1 mouse cellular context compared by ENCODE assay signal in the genomic region with DNA sequence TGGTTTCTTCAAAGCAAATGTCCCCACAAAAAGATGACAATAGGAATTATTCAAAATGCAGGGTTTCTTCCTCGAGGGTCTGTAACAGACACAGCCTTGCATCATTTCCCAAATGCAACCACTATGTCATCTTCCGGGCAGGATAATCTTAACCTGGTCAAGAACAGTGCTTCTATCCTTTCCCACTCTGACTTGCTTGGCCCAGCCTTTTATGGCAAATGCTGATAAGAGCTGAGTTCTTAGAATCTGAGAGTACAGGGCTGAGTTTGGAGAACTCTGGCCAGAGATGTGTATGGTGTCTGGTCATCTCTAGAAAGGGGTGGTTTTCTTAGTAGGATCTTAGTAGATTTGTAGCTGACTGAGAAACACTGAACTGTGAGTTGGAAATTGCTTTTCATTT.
TF ChIP-seq lines count a peak whose summit lies in the region.

No protein-coding gene starts in this region.

TF ChIP-seq in MEL, 35 proteins besides CTCF, POLR2A, EP300 and RAD21 (continued from another document):
- TF ChIP-seq MXI1 (IDR thresholded peaks at IDR 0.05; ENCODE audit: low read depth, low read length) = no peak; the same call in 1 of the 2 replicates
- TF ChIP-seq GABPA (IDR thresholded peaks at IDR 0.05; ENCODE audit: low read depth, low read length) = no peak
- TF ChIP-seq E2F4 (IDR thresholded peaks at IDR 0.05; ENCODE audit: borderline replicate concordance, low read depth, low read length) = no peak
- TF ChIP-seq CHD2 (IDR thresholded peaks at IDR 0.05; ENCODE audit: low read length) = no peak
- TF ChIP-seq HCFC1 (IDR thresholded peaks at IDR 0.05; ENCODE audit: low read depth, low read length) = 0 out of 2 replicates have a peak, but pooled peaks have one; percentile 13
- TF ChIP-seq SMC3 (IDR thresholded peaks at IDR 0.05; ENCODE audit: low read depth, low read length) = no peak
- TF ChIP-seq GATA1 (IDR thresholded peaks at IDR 0.05; ENCODE audit: low read depth, low read length) = peak; percentile 93
- TF ChIP-seq TAL1 (IDR thresholded peaks at IDR 0.05; ENCODE audit: low read length) = peak; percentile 85
- no peak for TF ChIP-seq NELFE (IDR thresholded peaks at IDR 0.05; ENCODE audit: low read depth, low read length)
- no peak for TF ChIP-seq POLR2AphosphoS5 (IDR thresholded peaks at IDR 0.05; ENCODE audit: borderline replicate concordance, low read depth, low read length)
- TF ChIP-seq POLR2AphosphoS2 (IDR thresholded peaks at IDR 0.05; ENCODE audit: low read length) = peak; percentile 88
- peak; percentile 79 for TF ChIP-seq TBP (IDR thresholded peaks at IDR 0.05; ENCODE audit: low read depth, low read length)
- no peak for TF ChIP-seq KAT2A (conservative IDR thresholded peaks at IDR 0.05; ENCODE audit: low read depth, low read length)
- TF ChIP-seq JUND (IDR thresholded peaks at IDR 0.05; ENCODE audit: low read depth, low read length) = no peak
- TF ChIP-seq MAFK (IDR thresholded peaks at IDR 0.05; ENCODE audit: borderline replicate concordance, low read depth, low read length) = no peak
- TF ChIP-seq ZMIZ1 (IDR thresholded peaks at IDR 0.05; ENCODE audit: low read depth, low read length) = 0 out of 2 replicates have a peak, but pooled peaks have one; percentile 42
- TF ChIP-seq MAX (IDR thresholded peaks at IDR 0.05; ENCODE audit: low read length) = no peak
- TF ChIP-seq ZC3H11A (IDR thresholded peaks at IDR 0.05; ENCODE audit: low read depth, low read length) = no peak
- no peak for TF ChIP-seq CHD1 (IDR thresholded peaks at IDR 0.05; ENCODE audit: low read depth, low read length)
- no peak for TF ChIP-seq ELF1 (IDR thresholded peaks at IDR 0.05; ENCODE audit: low read depth, low read length)
- TF ChIP-seq MEF2A (IDR thresholded peaks at IDR 0.05; ENCODE audit: extremely low read depth, insufficient replicate concordance, low read depth, low read length, poor library complexity, severe bottlenecking) = peak; percentile 43; the same call in 1 of the 2 replicates
- no peak for TF ChIP-seq ZNF384 (IDR thresholded peaks at IDR 0.05; ENCODE audit: low read depth, low read length)
- TF ChIP-seq NRF1 (IDR thresholded peaks at IDR 0.05; ENCODE audit: insufficient read depth, low read depth, low read length, poor library complexity, severe bottlenecking) = no peak
- TF ChIP-seq MYB (IDR thresholded peaks at IDR 0.05; ENCODE audit: low read depth, low read length) = no peak
- TF ChIP-seq UBTF (IDR thresholded peaks at IDR 0.05; ENCODE audit: borderline replicate concordance, insufficient read depth, low read depth, low read length) = no peak
- TF ChIP-seq ETS1 (IDR thresholded peaks at IDR 0.05; ENCODE audit: low read depth, low read length) = peak; percentile 90
- TF ChIP-seq ZKSCAN1 (IDR thresholded peaks at IDR 0.05; ENCODE audit: low read depth, low read length) = no peak
